Mouse (Mus musculus) retina, postnatal 1 day (tissue): ENCODE results near the gene Dnm3.
A peak's percentile ranks its signal among the peaks of the same experiment; 100 is the strongest.

Experiments used
- DNase-seq: peaks from one replicate; pipeline ENCODE4 v3.0.0-alpha.2; 2012

The Dnm3 gene

DNA sequence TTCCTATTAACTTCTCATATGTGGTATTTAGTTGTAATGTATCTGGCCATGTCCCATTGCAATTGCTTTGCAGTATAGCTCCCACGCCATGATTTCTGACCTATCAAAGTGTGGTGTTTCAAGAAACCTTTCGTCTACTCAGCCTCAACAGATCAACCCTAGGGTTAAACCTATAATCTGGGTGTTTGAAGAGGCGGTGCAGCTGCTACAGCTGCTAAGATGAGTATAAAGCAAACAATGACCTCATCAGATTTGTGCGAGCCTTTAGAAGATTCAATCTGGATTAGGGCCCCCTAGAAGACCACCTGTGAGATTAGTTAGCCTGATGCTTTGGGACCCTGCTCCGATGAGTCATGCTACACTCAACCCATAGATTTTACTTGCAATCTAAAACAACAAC lies 321.0 kb downstream of the Dnm3 start:
- DNase-seq, result no peak

DNA sequence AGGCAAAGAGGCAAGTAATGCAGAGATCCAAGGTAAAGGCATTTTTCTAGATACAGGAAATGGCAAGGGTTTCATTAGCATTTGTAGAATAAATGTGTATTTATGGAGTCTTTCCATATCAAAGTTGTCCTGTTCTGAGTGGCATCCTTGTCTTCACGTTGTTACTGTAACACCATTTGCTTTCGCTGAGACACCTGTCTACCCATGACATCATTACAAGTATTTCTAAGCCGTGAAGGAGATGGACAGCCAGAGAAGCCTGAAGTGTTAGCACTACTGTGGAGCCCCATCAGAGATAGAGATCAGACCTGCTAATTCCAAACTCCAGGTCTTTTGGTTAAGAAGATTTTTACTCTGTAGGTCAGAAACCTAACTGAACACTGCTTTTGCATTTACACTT lies 322.3 kb downstream of the Dnm3 start:
- DNase-seq, result no peak

DNA sequence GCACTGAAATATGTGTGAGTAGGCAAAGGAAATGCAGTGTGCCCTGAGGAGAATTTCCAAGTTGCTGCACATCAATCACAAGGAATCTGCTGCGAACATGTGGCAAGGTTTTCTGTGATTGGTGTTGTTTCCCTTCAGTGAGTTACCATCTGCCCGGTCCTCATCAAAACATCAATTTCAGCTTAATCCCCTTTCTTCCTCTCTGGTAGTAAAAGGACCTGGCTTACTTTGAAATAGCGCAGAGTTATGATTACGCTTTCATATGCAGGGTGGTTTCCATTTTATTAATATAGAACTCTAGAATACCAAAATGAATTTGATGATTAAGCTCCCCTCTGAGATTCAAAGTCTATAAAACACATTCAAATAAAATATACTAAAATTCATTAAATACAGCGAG lies 324.7 kb downstream of the Dnm3 start:
- no peak for DNase-seq

DNA sequence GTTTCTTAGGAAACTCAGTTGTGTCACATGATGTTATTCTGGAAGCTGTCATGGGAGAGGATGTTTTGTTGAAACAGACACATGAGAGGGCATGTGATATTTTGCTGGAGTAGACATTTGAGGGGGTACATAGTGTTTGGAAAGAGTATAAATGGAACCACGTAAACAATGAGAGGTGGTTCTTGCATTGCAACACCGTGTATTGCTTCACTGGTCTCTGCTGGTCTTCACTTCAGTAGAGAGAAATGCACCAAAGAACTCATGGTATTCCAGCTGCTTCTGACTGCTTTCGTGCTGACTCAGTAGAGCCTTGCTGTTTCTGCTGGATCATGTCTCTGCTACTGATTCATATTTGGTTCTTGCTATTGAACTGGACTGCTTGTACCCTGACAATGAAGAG lies 328.1 kb downstream of the Dnm3 start:
- no peak for DNase-seq

DNA sequence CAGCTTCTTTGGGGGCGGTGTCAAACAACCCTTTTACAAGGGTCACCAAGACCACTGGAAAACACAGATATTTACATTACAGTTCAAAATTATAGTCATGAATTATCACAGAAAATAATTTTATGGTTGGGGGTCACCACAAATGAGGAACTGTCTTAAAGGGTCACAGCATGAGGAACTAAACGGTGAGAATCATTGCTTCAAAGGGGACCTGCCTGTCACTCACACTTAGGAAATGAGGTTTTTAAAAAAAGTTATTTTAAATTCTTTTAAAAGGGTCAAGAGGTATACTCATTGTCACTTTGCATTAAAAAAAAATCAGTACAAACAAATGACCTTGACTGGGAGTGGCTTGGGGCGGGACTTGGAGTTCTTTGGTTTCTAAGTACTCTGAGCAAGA lies 330.3 kb downstream of the Dnm3 start:
- DNase-seq, result no peak

DNA sequence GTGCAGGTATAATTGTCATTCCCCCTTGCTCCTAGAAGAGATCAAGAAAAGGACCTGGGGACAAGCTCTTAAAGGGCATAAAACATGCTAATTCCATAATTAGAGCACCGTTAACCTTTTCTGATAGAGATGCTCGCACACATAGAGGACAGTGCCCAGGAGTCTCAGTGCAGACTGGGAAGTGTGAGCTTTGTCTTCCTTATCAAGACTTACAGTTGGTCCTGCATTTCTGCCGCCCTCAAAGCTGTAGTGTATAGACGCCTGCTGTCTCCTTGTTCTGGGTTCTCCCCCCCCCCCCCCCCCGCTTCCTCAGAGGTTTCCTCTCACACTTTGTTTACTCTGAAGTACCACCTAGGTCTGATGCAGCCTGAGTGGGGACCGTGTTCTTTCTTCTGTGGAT lies 332.1 kb downstream of the Dnm3 start:
- no peak for DNase-seq

DNA sequence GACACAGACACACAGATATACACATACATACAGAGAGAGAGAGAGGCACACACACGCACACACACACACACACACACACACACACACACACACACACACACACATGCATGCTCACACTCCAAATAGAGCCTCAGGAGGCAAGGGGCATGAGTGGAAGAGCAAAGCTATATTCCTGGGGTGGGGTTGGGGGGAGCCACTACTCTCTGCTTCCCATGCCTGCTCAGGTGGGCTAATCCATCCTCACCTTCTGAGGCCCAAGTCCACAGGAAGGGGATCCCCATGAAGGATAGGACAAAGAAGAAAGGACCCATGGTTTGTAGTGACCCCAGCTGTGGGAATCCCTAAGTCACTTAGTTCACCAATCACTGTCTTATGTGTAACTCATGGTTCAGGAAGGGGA lies 332.8 kb downstream of the Dnm3 start:
- DNase-seq, result no peak

DNA sequence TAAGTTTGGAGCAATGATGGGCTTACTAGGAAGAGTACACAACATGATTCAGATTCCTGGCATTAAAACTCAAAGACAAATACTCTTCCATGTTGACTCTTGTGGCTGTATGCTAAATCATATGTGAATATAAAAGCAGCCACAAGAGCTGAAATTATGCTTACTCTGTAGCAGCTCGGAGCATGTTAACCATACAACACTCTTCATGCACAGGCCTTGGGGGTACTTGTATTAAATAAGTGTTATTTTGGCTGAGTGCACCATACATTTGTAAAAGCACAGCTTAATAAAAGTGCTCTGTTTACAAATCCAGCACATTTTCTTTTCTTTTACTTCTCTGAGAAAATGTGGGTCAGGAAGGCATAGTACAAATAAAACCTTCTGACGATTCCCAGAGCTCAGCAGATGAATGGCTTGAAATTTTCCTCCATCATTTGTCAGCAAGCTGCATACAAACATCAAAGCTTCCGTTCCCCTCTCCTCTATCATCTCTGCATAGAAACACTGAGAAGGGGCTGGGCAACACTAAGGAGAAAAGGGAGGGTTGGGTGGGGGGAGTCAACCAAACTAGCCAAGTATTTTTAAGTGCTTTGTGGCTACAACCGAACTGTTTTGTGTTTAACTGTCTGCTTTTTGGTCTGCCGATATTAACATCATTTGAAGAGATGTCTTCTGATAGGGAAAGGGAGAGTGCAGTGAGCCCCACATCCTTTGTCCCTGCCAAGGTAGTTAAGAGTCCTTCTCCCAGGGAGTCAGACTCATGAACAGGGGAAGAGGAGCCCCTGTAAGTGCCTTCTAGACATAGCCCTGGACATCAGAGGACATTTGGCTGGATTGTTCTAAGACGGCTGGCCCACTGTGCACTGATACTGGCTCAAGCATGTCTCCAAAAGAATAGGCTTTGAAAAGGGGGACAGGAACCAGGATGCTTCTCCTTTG lies 333.6 kb downstream of the Dnm3 start:
- DNase-seq, result no peak

DNA sequence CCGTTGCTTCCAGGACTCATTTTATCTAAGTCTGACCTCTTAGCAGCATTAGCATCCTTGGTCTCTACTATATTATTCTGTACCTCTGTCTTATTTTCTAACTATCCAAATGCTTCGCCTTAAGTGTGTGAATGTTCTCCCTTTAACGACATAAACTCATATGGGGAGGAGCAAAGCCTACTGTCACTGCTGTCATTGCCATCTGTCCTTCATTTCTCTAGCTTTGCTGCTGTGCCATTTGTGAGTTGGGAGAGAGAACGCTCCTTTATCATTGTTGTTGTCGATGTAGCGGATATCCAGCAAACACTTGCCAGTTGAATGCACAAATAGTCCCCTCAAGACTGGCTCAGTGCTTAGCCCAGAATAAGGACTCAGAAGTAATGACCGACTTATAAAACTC lies 335.5 kb downstream of the Dnm3 start:
- DNase-seq, result no peak

DNA sequence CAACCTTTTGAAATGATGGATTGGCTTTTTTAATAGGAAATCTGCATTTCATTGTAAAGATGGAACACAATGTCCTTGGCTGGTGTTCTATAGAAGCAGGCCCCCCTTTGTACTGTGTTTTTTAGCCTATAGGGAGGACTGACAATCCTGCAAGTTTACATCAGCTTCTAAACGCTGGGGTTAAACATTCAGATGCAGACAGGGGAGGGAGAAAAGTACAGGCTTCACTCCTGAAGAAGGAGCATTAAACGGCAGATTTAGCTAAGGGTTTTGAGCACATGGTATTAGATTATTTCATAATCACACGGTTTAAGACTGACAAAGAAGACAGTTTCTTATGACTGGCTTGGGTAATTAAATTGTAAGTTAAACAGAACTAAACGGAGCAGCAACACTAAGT lies 341.5 kb downstream of the Dnm3 start:
- DNase-seq, result no peak

DNA sequence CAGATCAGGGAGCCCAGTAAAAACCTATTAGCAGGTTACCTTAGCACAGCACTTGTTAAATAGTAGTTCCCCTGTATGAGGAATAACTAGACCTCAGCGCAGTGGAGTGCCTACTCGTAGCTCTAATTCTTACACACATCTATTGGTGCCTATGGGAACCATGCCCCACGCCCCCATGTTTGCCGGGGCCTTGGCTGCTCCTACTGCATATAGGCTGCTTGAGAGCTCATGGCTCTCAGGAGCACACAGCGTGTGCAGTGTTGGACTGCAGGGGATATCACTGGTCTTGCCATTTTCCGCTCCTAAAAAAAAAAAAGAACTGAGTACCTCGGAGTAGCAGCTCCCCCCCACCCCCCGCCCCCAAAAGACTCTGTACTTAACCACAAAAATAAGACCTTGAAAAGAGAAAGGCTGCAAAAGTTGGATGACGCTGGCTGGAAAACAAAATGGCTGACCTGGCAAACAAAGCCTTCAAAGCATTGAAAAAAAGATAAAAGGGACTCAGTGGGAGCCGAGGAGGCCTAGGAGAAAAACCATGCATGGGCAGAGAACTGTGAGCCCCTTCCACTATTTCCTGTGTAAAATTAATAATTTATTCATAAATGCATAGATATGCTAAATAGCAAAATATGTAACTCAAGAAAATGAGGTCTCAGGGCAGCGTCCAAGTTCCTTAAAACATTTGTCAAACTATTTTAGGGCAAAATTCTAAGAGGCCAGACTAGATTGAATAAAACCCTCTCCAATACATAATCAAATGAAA lies 342.2 kb downstream of the Dnm3 start:
- DNase-seq, result no peak

DNA sequence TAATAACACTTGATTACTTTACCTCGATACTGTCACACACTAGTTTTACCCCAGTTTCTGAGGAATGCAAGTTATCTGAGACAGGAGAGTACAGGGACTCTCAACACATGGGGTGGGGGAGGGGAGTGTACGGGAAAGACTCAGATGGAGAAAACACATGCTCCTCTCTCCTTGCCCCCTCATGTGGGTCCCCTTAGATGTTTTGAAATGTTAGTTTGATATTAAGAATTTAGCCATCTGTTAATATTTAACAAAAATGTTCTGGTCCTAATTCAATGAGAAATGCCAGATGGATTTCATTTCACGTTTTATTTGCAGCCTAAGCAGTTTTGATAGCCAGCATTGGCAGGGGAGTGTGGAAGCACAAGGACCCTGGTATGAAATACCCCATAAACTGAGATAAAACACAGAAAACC lies 343.2 kb downstream of the Dnm3 start:
- DNase-seq, result no peak

DNA sequence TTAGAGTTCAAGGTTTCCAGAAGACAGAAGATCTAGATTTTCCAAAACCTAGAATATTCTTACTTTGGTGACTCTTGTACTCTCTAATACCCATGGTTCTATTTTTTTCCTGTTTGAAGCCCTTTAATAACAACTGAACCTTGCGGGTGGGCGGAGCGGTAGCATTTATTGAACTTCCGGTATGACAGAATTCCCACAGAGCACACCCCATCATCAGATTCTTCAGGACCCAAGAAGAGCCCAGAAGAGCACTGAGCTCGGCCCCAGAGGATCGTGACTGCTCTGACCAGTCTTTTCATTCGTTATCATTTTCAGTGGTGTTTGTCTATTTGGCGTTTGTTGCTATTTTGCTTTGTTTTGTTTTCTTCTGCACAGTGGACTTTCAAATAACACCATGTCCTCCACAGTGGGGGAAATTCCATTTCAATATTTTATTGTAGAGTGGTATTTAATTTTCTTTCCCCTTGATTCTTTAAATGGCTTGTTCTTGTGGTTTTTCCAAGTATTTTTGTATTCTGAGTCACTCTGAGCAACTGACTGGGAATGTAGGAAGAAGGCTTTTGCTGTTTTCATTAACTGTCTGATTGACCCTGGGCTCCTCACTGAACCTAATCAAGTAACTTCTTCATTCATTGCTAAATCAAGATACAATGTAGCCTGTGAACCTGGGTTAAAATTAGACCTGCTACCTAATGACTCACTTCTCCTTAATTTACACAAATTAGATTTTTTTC lies 344.8 kb downstream of the Dnm3 start:
- no peak for DNase-seq

DNA sequence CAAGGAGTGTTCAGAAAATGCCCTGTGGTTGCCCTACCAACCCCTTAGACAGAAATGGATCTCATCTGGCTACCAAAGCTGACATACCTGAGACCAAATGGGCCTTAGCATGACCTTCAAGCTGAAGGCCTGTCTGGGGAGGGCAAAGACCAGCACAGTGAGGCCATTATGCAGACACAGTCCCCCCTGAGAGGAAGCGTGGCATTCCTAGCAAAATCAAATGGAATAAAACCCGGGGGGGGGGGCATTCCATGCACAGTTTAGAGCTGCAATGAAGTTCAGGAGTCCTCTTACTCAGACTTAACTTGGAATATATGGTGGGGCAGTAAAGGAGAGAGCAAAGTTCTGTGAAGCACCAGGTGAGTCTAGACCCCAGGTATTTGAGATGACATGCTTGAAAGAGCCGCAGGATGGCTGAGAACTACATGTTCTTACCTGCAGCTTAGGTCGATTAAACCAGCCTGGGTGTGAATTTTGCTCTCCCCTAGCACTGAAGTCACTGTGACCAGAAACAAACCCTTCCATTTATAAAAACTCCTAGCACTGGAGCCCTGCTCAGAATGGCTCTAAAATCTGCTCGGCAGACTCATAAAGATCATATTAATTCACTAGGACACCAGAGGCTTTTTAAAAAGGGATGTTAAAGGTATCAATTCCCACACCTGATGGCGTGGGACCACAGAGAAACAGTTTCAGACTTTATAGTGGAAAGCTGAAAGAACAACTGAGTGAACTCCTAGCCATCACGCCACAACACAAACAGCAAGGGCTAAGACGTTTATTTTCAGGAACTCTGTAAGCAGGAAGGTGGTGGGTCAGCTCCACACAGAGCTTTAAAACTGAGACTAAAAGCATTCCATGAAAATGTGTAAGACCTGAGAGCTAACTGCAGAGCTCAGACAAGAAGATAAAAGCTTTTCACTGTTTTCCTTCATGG lies 350.7 kb downstream of the Dnm3 start:
- DNase-seq, result no peak

DNA sequence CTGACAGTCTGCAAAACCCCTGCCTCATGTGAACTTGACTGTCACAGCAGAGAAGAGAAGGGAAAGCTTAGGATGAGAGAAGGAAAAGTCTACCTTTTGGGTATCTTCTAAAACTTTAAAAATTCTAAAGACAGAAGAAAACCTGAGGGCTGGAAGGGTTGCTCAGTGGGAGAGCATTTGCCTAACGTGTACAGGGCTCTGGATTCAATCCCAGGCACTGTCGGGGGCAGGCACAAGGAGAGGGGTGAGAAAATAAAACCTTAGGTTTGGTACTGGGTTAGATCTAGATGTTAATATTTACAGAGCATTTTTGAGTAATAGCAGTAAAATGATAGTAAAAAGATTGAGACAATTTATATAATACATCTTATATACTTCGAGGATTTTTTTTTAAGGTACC lies 353.4 kb downstream of the Dnm3 start:
- no peak for DNase-seq

DNA sequence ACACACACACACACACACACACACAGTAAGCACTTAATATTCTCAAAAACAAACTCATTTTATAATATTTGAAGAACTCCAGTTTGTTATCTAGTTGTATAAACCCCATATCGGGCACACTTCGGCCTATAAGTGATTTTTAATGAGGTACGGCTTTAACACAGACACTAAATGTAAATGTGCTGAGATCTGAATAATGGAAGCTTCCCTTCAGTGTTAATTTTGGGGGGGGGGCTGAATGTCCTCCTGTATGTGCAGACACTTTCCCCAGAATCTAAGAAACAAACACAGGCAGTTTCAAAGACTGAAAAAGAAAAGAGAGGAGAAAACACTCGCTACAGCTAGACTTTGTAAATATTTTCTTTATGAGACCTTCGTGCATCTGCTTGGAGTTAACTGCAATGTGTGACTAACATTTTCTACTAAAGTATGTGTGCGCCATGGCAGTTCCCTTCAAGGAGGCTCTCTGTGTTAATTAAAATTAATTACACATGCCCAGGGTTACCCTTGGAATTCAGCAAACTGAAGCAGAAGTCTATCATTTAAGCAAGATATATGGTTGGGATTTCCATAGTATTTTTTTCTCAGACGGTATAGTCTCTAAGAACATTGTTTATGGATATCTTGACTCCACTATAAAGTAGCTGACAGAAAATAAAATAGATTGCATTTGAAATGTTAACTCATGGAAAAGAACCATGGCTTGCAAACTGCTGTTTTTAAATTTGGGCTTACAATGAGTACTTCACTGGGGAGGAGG lies 356.2 kb downstream of the Dnm3 start:
- DNase-seq, result no peak

DNA sequence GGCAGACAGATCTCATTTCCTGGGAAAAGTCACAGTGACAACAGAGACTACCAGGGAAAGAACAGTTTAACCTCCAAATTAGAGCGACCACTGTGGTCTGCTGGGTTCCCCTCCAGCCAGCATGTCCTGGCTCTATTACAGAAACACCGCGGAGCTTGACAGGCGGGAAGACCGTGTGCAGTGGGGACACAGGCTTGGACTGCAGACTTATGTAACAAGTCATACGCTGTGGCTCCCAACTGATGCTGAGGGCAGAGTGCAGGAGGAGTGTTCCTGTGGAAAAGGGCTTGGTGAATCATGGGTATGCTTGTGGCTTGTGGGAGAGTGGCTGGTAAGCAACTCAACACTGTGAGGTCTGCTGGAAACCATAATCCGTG lies 368.4 kb downstream of the Dnm3 start:
- no peak for DNase-seq

DNA sequence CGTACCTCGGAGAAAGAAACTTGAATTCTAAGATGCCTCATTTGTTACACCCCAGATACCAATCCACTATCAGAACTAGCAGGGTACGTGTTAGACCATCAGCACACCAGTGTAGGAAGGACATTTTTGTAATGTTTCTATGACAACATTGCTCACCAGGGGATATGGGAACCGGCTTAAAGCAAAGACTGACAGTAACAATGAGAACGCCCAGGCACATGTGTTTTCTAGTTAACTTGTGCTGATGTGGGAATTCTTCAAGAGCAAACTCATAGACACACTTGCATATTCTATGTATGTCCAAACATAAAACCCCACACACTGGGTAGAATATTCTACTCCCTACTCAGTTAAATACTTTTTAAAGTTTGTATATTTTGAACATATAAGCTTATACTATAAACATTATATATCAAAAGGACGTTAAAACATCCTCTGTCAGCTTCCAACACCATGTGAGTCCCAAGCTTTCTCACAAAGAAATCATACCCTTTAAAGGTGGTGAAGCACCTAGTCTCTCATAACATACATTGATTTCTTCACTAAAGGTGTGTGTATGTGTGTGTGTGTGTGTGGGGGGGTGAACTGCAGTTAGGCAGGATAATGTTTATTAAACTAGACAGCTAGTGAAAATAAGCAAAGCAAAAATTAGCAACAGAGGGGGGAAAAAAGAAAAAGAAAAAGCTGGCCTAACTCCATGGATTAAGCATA lies 369.0 kb downstream of the Dnm3 start:
- DNase-seq, result no peak

DNA sequence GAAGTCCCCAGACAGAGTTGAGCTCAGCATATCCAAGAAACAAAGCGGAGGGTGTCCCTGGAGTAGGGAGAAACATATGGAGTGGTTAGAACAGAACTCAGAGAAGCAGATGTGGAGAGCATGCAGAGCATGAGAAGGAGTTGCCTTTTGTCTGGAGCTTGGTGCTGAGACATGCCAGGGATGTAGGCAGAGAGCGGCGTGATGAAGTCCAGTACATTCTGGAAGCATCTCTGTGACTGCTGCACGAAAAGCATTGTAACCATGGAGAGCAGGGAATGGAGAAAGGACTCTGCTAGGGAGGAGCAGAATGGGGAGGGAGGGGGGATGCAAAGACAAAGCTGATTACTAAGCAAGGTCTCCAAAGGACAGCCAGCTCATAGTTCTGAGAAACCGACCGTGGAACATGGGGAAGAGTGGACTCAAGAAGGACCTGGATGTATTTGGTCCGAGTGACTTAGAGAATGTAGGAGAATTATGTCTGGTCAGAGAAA lies 369.6 kb downstream of the Dnm3 start:
- peak; percentile 5 for DNase-seq

DNA sequence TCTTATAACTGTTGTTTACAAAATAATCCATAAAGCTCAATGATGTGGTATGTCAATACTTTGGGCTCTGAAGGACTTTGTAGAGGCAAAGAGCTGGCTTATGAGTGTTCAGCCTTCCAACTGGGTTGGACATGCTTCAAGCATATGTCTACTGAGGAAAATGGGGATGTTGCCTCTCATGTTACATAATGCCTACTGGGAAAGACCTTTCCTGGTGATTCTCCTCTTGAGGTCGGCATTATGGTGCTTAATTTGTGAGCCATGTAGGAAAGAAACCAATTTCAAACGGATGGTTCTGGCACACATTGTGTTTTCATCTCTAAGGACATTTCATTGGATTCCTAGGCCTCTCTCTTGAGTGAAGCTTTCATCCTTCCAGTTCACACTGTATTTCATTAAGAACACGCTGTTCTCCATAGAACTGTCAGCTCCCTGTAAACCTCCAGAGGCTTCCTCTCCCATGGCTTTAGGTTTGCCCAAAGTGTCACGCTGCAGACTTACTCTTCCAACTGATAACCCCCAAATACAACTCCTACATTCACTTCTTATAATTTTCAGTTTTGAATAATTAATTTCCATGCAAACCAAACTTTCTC lies 370.7 kb downstream of the Dnm3 start:
- DNase-seq, result no peak
